Mouse (Mus musculus) limb, embryonic 10.5 days (tissue): ENCODE data around the gene Dgkb. TPM values are rescaled to one million over a fixed set of nuclear protein-coding genes. Genes with fewer than 3 reads are reported as not detected.

Experiments used
- DNase-seq: peaks from one replicate; pipeline ENCODE4 v3.0.0-alpha.2; 2017; ENCODE audit warnings: low spot score
- H3K27ac ChIP-seq: fragments of 300-500 bp; sonication (generic); 2 replicates; pipeline ENCODE4 v1.5.1; 2016; ENCODE audit warnings: mild to moderate bottlenecking
- H3K27me3 ChIP-seq: fragments of 300-500 bp; sonication (generic); 2 replicates; pipeline ENCODE4 v1.6.1; 2016; ENCODE audit warnings: low read depth, mild to moderate bottlenecking; ENCODE audit not compliant: poor library complexity, severe bottlenecking
- H3K36me3 ChIP-seq: fragments of 300-500 bp; sonication (generic); 2 replicates; pipeline ENCODE4 v1.6.1; 2016; ENCODE audit warnings: mild to moderate bottlenecking, moderate library complexity
- H3K4me1 ChIP-seq: fragments of 300-500 bp; sonication (generic); 2 replicates; pipeline ENCODE4 v1.6.1; 2016
- H3K4me3 ChIP-seq: fragments of 300-500 bp; sonication (generic); 2 replicates; pipeline ENCODE4 v1.5.1; 2016; ENCODE audit warnings: mild to moderate bottlenecking, moderate library complexity
- H3K9me3 ChIP-seq: fragments of 300-500 bp; sonication (generic); replicated peaks from 2 replicates; pipeline ENCODE4 v1.6.1; 2016; ENCODE audit warnings: mild to moderate bottlenecking
- WGBS: fragments of 180-500 bp; shearing (Covaris S2); methylation state at CpG from one replicate; pipeline ENCODE4 v1.1.7; 2016; 5-methylcytosine and 5-hydroxymethylcytosine counted together
- polyA plus RNA-seq: library from polyadenylated mRNA; unstranded; fragments of >200 nt; fragmentation: Nextera tagmentation; extraction: Ambion mirVana; gene quantifications from 2 replicates; pipeline ENCODE4 v1.2.1, GENCODE M21; 2016

Gene Dgkb
- polyA plus RNA-seq, 1 experiment from 2014 or later = not detected

DNA sequence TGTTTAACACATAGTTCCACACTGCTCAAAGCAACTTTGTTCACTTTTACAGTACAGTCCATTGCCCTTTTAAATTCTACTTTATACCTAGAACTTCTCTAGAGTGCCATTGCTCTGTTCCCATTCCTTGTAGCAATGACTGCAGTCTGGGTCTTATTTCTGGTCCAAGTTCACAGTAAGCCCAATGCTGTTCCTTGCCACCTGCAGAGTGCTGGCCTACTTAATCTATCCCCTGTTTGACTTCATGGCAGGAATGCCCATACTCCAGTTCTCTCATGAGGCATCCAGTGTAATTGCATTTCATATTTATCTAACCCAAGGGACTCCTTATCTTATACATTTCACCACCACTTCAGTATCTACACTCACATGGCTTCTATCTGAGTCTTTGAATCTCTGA lies 772.4 kb downstream of the Dgkb start:
- no peak for DNase-seq
- no peaks in the 10 kb centered on the region for H3K9me3 ChIP-seq
- no peaks in the 10 kb centered on the region for H3K27me3 ChIP-seq
- H3K4me1 ChIP-seq = no peaks in the 10 kb centered on the region
- H3K27ac ChIP-seq = no peak overlapping the region
- H3K4me3 ChIP-seq = no peak overlapping the region
- no peaks in the 10 kb centered on the region for H3K36me3 ChIP-seq

DNA sequence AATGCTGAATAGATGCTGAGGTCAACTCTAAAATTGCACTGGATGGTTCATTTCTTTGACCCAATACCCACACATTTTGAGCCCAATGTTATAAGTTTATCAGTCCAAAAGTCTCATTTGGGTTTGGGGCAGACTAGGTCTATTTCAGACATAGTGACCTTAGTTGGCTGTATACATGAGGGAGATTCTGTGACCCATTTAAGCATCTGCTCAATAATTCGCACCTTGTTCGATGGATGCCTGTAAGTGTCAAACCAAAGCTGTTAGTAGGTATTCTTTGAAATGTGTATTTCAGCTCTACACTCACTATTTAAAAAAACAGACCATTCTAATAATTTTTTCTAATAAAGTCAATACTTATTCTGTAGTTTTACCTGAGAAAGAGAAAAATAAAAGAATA lies 776.1 kb downstream of the Dgkb start:
- no peaks in the 10 kb centered on the region for H3K27me3 ChIP-seq
- no peaks in the 10 kb centered on the region for H3K36me3 ChIP-seq
- WGBS = 90% methylated on average over 2 of the region's 2 CpGs
- DNase-seq = no peak
- no peak overlapping the region for H3K27ac ChIP-seq
- H3K4me1 ChIP-seq = no peaks in the 10 kb centered on the region
- H3K9me3 ChIP-seq = no peaks in the 10 kb centered on the region
- no peak overlapping the region for H3K4me3 ChIP-seq

- H3K27me3 ChIP-seq = no peaks in the 10 kb centered on the region
- 87% methylated on average over 3 of the region's 3 CpGs for WGBS
- no peak overlapping the region for H3K27ac ChIP-seq
- H3K36me3 ChIP-seq = no peaks in the 10 kb centered on the region
- no peak overlapping the region for H3K4me3 ChIP-seq
- H3K4me1 ChIP-seq = no peaks in the 10 kb centered on the region
- no peak for DNase-seq
- no peaks in the 10 kb centered on the region for H3K9me3 ChIP-seq
Measured at GRCm38 (mm10) chr12:38594055-38594454, 776.5 kb downstream of the Dgkb start.

DNA sequence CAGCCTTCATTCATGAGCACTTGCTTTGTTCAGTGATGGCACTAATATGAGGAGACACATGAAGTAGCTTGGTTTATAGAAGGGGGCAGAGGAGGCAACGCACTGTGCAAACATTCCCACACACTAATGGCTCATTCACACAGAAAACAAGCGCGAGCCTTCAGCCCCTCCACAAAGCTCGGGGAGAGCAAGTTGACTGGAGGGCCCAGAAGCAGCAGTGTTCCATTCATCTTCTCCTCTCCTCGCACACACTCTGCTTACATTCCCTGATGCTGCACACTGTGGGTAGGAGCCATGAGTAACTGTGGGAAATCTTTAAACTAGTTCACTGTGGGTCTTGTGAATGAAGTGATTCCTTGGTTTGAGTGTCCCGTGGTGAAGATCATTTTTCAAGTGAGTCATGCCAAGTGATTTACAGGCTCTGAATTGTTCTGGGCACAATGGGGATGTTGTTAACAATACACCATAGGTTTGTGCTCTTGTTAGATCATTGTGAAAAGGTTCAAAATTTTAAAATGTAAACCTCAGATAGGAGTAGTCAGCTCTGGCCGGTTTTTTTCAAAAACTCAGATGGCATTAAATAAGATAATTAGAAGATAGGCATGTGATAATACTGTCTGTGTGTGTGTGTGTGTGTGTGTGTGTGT lies 779.0 kb downstream of the Dgkb start:
- 80% methylated on average over 7 of the region's 7 CpGs for WGBS
- H3K4me3 ChIP-seq = no peak overlapping the region
- no peaks in the 10 kb centered on the region for H3K9me3 ChIP-seq
- no peaks in the 10 kb centered on the region for H3K36me3 ChIP-seq
- no peaks in the 10 kb centered on the region for H3K27me3 ChIP-seq
- no peaks in the 10 kb centered on the region for H3K4me1 ChIP-seq
- no peak overlapping the region for H3K27ac ChIP-seq
- no peak for DNase-seq

GRCm38 (mm10) chr12:38598096-38598495 lies 780.6 kb downstream of the Dgkb start:
- no peaks in the 10 kb centered on the region for H3K9me3 ChIP-seq
- WGBS = 64% methylated on average over 2 of the region's 2 CpGs
- H3K4me1 ChIP-seq = no peaks in the 10 kb centered on the region
- H3K4me3 ChIP-seq = no peak overlapping the region
- DNase-seq = no peak
- H3K36me3 ChIP-seq = no peaks in the 10 kb centered on the region
- no peak overlapping the region for H3K27ac ChIP-seq
- no peaks in the 10 kb centered on the region for H3K27me3 ChIP-seq

DNA sequence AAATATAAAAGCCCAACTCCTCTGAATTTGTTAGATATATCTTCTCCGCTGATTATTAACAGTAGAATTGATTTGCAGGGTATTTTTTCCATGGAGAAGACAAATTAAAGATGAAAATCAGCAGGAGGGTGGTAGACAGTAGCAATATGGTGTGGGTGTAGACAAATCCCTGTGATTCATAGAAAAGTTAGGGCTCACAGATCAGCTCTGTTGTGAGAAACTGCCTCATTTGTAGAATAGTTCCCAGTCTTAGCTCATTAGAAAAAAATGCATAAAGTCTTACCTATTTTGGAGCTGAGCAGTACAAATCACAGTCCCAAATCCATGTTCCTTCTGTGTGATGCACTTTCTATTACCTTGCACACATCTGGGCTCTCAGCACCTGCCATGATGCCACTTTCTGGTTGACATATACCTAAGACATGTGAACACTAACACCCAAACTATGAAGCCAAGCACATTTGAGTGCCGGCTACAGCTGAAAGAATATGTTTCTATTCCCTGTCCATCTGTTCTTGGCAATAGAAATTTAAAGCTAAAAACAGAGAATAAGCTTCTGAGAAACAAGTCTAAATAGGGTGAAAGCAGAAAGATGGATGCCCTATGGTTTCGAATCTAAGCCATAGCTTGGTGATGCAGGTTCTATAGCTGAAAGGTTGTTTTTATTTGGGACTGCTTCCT lies 782.8 kb downstream of the Dgkb start:
- no peak overlapping the region for H3K4me3 ChIP-seq
- H3K27ac ChIP-seq = no peak overlapping the region
- DNase-seq = no peak
- no peaks in the 10 kb centered on the region for H3K27me3 ChIP-seq
- WGBS = 92% methylated on average over 3 of the region's 3 CpGs
- H3K36me3 ChIP-seq = no peaks in the 10 kb centered on the region
- no peaks in the 10 kb centered on the region for H3K4me1 ChIP-seq
- no peaks in the 10 kb centered on the region for H3K9me3 ChIP-seq

GRCm38 (mm10) chr12:38608104-38608503 lies 790.6 kb downstream of the Dgkb start:
- Histone ChIP-seq H3K9me3 (no peaks in the 10 kb centered on the region), H3K4me3 (no peak overlapping the region), H3K4me1 (no peaks in the 10 kb centered on the region), H3K27ac (no peak overlapping the region), H3K36me3 (no peaks in the 10 kb centered on the region), H3K27me3 (no peaks in the 10 kb centered on the region)
- 76% methylated on average over 1 of the region's 1 CpGs for WGBS
- DNase-seq = no peak

DNA sequence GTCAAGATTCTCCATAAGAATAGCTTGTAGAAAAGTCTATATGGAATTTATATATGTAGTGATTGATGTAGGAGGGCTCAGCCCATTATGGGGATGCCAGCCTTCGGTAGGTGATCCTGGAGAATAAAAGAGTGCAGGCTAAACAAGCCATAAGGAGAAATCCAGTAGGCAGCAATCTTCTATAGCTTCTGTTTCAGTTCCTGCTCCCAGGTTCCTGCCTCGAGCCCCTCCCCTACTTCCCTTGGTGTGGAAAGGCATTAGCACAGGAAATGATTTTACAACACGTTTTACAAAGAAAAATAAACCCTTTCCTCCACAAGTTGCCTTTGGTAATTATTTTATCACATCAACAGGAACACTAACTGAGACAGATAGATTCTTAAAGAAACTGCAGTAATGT lies 850.7 kb downstream of the Dgkb start:
- Histone ChIP-seq H3K27me3 (no peaks in the 10 kb centered on the region), H3K9me3 (no peaks in the 10 kb centered on the region), H3K4me3 (no peak overlapping the region), H3K4me1 (no peaks in the 10 kb centered on the region), H3K36me3 (no peaks in the 10 kb centered on the region), H3K27ac (no peak overlapping the region)
- 70% methylated on average over 3 of the region's 3 CpGs for WGBS
- DNase-seq = no peak
